Mouse (Mus musculus): Measurements from ENCODE around the gene Ube2l6. TPM values are rescaled to one million over a fixed set of nuclear protein-coding genes. Genes with fewer than 3 reads are reported as not detected.

The Ube2l6 gene
- 13.2 and 17.0 TPM in 2 replicates for polyA plus RNA-seq (2012; rRNA removed)

GRCm38 (mm10) chr2:84798493-84798921 lies at the start of gene Ube2l6:
Gene Ube2l6, plus strand, starts transcription at chr2:84798828.

GRCm38 (mm10) chr2:84775241-84775640 lies 23.4 kb upstream of the Ube2l6 start, which contains the start of gene Serping1:
Gene Serping1, minus strand, starts transcription at chr2:84775444.

GRCm38 (mm10) chr2:84822552-84822951 lies 23.9 kb downstream of the Ube2l6 start, which contains the start of gene Smtnl1:
Gene Smtnl1, minus strand, starts transcription at chr2:84822652.

GRCm38 (mm10) chr2:84826488-84827282 lies 28.1 kb downstream of the Ube2l6 start, which contains the start of gene Timm10:
Gene Timm10, plus strand, starts transcription at chr2:84826997.

GRCm38 (mm10) chr2:84838593-84838949 lies 39.9 kb downstream of the Ube2l6 start, which contains the start of gene Slc43a1:
Gene Slc43a1, plus strand, starts transcription at chr2:84838850.

Other genes with a start within 250 kb of the Ube2l6 start
- 81.6 and 82.8 TPM in 2 replicates for gene Ctnnd1, start 148.1 kb upstream of the Ube2l6 start, polyA plus RNA-seq (2012; rRNA removed)
- gene Btbd18, start 139.7 kb upstream of the Ube2l6 start, polyA plus RNA-seq (2012; rRNA removed), result 0.03 TPM in 1 of 2 replicates, not detected in the other
- gene Selenoh, start 128.1 kb upstream of the Ube2l6 start, polyA plus RNA-seq (2012; rRNA removed), result 220 and 235 TPM in 2 replicates
- 0.03 TPM in 1 of 2 replicates, not detected in the other for gene Gm28635, start 120.8 kb upstream of the Ube2l6 start, polyA plus RNA-seq (2012; rRNA removed)
- 35.5 and 36.4 TPM in 2 replicates for gene Med19, start 120.4 kb upstream of the Ube2l6 start, polyA plus RNA-seq (2012; rRNA removed)
- gene Tmx2, start 119.7 kb upstream of the Ube2l6 start, polyA plus RNA-seq (2012; rRNA removed), result 148 and 155 TPM in 2 replicates
- 30.7 and 30.8 TPM in 2 replicates for gene Zdhhc5, start 83.6 kb upstream of the Ube2l6 start, polyA plus RNA-seq (2012; rRNA removed)
- 18.1 and 18.7 TPM in 2 replicates for gene Clp1, start 71.5 kb upstream of the Ube2l6 start, polyA plus RNA-seq (2012; rRNA removed)
- 47.7 and 53.2 TPM in 2 replicates for gene Ypel4, start 64.8 kb upstream of the Ube2l6 start, polyA plus RNA-seq (2012; rRNA removed)
- 10.2 and 10.9 TPM in 2 replicates for gene Gm19426, start 55.2 kb upstream of the Ube2l6 start, polyA plus RNA-seq (2012; rRNA removed)
- gene Serping1, start 23.4 kb upstream of the Ube2l6 start, polyA plus RNA-seq (2012; rRNA removed), result 28.5 and 38.0 TPM in 2 replicates
- 0.05 TPM in 1 of 2 replicates, not detected in the other for gene Smtnl1, start 23.8 kb downstream of the Ube2l6 start, polyA plus RNA-seq (2012; rRNA removed)
- 83.2 and 86.4 TPM in 2 replicates for gene Timm10, start 28.2 kb downstream of the Ube2l6 start, polyA plus RNA-seq (2012; rRNA removed)
- 5.6 and 7.8 TPM in 2 replicates for gene Slc43a1, start 40.0 kb downstream of the Ube2l6 start, polyA plus RNA-seq (2012; rRNA removed)
- 17.6 and 21.9 TPM in 2 replicates for gene Rtn4rl2, start 87.9 kb downstream of the Ube2l6 start, polyA plus RNA-seq (2012; rRNA removed)
- 10.4 and 20.1 TPM in 2 replicates for gene Slc43a3, start 137.8 kb downstream of the Ube2l6 start, polyA plus RNA-seq (2012; rRNA removed)
- gene Prg2, start 181.6 kb downstream of the Ube2l6 start, polyA plus RNA-seq (2012; rRNA removed), result 0.26 and 0.45 TPM in 2 replicates
- 0.15 TPM in 1 of 2 replicates, not detected in the other for gene Prg3, start 189.4 kb downstream of the Ube2l6 start, polyA plus RNA-seq (2012; rRNA removed)
- gene Ssrp1, start 238.4 kb downstream of the Ube2l6 start, polyA plus RNA-seq (2012; rRNA removed), result 230 and 252 TPM in 2 replicates
- 4.0 and 14.1 TPM in 2 replicates for gene P2rx3, start 238.6 kb downstream of the Ube2l6 start, polyA plus RNA-seq (2012; rRNA removed)
- gene Tnks1bp1, start 249.2 kb downstream of the Ube2l6 start, polyA plus RNA-seq (2012; rRNA removed), result 42.6 and 54.2 TPM in 2 replicates